Mouse (Mus musculus) adrenal gland, adult 2 months (tissue): ENCODE measurements around the gene Trmt10a. TPM values are rescaled to one million over a fixed set of nuclear protein-coding genes. Genes with fewer than 3 reads are reported as not detected.
"Not testable (repeated sequence)": the region's sequence is repeated elsewhere in the genome, so short reads cannot be mapped to it uniquely, and the experiment has no call there.

Experiments
- DNase-seq: peaks from one replicate; pipeline ENCODE4 v3.0.0; 2021
- polyA plus RNA-seq: library from polyadenylated mRNA; depleted of rRNA; stranded (reverse); fragments of >200 nt; gene quantifications from 2 replicates; pipeline ENCODE4 v1.2.3, GENCODE M21; 2012
- total RNA-seq, 2 experiments: library from RNA; stranded (reverse); gene quantifications; 2 replicates each; pipeline ENCODE4 v1.2.3; 2021

Trmt10a gene
- total and polyA plus RNA-seq, 3 experiments: 1.4 to 11.0 (median 9.8) TPM

DNA sequence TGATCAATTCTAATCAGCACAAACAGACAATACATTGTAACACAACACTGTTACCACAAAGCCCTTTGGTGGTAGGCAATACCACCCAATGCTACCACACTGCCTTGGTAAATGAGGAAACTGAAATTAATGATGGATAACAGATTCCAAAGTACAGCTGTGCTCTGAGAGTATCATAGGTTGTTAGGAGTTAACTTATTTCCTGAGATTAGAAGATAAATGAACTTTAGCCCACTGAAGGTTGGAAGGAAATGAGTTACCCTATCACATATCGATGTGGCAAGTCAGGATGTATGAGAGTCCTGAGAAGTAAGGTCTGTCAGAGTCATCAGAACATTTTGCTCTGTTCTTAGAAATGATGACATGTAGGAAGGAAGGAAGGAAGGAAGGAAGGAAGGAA is 8.7 kb upstream of the Trmt10a start:
- DNase-seq: no peak

DNA sequence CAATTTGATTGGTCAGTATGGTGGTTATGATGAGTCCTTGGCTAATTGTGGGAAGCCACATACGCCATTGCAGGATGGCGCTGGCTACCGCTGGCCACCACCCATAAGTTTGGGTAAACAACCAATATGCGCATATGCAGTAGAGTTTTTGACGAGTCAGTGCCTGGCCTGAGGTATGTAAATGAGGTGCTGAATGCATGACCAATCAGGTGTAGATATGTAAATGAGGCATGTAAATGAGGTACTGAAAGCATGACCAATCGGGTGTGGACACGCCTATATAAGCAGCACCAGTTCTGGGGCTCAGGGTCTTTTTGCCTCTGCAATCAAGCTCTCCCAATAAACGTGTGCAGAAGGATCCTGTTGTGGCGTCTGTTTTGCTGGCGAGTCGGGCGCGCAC is 5.1 kb upstream of the Trmt10a start:
- not testable (repeated sequence) for DNase-seq

DNA sequence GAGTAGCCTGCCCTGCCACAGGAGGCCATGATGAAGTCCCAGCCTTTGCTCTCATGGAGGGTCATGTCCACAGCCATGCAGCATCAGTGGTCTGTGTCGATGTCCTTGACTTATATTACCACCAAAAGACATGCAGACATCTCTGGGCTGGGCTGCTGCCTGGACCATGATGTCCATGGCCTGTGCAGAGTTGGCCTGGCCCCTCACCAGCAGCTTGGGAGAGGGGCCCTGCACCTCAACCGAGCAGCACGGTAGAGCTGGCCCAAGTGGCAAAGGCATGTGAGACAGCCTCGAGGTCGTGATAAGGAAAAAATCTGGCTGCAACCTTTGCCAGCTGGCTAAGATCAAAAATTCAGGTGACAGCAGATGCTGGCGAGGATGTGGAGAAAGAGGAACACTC is 3.6 kb upstream of the Trmt10a start:
- no peak for DNase-seq

DNA sequence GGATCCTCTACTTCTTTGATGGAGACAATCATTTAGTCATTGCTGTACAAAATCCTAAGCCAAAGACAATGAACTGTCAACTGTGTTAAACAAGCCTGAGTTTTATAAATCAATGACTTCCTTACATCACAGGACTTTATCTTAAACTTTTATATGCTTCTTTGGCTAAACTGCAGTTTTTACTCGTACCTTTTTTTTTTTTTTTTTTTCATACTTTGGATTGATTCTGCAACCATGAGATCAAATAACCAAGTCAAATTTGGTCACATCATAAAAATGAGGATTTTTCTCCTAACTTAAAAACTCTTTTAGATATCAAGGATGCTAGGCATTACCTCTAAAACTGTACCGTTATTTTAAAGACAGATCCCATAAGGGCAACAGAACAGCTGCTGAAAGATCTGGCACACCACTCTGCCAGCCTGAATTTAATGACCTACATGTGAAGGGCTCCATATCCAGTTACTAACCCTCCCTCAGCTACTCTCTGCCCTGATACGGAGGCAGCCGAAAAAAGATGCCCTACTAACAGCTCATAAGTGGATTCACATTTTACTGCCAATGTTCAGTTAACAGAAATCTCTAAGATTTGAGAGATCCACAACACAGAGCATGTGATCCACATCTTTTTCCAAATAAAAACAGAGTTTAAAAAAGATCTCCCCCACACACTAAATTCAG is 1.1 kb upstream of the Trmt10a start:
- no peak for DNase-seq

DNA sequence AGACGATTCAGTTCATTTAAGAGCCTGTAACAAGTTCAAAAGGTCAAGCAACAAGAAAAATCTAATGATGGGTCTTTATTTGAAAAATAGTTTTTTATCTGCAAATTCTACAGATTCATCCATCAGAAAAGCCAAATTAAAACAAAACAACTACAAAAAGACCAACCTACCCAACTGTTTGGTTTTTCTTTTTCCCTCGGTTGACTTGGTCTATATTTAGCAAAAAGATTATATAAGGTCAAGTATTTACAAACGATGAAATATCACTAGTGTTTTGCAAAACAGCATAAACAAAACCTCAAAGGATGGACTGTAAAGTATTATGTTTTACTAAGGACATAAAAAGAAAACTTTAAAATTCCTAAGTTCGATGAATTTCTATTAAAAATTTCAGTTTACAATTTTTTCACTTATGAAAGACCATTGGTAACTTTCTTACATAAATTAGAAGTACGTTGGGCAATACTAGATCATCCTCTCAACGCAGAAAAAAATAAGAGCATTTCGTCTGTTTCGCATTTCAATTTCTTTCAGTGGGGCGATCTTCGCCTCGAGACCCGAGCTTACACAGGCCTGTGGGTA is 424 bp upstream of the Trmt10a start:
- DNase-seq: no peak

DNA sequence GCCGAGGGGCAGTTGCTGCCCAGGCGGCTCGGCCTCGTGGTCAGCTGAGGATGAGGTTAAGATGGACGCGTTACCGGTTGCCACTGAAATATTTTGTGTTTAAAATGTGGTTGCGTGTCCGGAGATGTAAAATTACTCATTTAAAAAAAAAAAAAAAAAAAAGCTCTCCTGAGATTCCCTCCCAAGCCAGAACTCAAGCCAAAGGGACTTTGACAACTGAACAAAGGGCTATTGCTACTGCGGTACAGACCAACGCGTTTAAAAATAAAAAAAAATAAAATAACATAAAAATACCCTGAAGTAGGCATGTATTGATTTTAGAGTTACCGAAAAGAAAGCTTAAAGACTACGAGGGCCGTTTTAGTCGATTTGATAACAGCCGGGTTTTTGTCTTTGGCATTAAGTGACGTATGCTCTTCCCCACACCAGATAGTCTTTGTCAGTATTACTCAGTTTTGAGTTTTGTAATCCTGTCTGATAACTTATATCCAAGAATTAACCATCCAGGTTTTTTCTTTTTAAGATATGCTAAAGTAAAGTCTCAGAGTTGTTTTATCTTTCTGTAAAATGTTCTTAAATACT is 903 bp downstream of the Trmt10a start:
- no peak for DNase-seq

DNA sequence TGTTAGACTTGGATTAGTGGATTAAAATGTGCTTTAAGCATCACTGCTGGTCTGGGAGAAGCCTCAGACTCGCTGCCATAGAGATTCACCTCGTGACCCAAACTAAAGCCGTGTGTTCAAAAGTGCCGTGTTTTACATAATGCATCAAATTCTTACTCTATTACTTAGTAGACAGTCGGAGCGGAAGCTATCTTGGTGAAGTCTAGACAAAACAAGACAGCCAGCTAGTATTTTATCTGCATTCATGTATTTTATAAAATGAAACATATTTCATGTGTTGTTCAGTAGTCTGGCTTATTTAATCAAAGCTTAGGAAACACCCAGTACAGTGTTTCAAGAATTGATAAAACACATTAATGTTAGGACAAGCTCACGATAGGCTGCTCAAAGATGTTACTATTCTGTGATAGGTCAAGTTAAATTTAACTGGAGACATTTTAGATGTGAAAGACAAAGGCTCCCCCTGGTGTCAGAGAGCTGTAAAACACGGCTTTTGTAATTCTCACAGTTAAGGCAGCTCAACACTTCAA is 1.5 kb downstream of the Trmt10a start, which contains the start of gene Mttp:
Gene Mttp (minus strand): TSS at position 327 of the 530 bp plus-strand sequence.
- DNase-seq: peak; percentile 77

DNA sequence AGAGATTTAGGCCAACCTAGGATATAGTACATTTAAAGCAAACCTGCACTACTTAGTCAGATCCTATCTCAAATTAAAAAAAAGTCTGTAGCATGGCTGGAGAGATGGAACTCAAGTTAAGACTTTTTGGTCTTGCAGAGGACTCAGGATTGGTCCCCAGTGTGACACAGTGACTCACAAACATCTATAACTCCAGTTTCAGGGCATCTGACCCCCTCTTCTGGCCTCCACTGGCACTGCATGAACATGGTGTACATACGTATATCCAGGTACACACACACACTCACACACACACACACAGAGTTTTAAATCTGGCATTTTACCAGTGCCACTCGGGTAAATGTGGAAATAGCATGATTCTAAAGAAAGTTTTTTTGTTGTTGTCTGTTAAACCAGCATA is 5.6 kb downstream of the Trmt10a start:
- DNase-seq: no peak

DNA sequence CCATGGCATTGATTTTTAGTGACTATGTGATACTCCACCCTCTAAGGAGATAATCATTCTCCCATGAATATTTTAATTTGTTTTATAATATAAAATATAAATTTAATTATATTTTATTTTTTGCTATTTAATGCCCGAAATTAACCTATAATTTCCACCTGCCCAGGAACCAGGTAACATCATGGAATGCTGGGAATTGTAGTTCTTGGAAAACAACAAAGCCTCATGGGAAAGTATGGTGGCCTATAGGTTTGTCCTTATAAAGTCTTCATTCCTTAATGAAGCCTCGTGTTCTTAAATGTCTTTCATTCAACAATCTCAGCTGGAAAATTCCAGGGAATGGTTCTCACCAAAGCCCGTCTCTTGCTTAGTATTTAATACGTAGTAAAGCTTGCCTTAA is 11.8 kb downstream of the Trmt10a start:
- DNase-seq: no peak

DNA sequence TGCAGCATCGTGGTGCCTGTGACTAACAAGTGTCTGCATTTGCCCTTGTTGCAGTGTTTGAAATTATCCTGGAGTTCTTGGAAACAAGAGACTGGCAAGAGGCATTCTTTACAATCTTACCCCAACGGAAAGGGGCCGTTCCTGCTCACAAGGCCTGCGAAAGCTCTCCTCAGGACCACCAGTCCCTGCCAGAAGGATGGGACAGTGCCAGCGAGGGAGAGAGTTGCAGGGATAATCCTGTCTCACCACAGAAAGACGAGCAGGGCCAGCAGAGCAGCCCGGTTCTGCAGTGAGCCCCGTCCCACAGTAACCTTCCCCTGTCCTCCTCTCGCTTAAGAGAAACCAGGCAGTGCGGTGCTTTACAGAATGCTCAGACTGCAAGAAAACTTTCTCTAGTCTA is 13.4 kb downstream of the Trmt10a start:
- no peak for DNase-seq

DNA sequence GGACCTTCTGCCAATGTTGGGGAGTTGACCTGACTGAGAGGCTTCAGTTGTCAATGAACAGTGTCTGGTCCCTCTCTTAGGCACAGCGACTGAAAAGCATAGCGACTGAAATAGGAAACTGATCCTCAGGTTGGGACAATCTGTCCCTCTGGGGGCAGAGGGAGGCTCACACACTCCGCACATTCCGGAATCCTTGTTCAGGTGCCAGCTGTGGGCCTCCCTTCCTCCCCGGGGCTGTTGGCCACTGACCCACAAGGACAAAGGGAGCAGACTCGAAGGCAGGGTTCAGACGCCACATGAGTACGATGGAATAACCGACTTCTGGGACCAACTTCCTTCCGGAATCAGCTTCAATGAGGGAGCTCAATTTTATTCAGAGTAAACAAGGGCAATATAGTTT is 18.4 kb downstream of the Trmt10a start:
- DNase-seq: no peak

DNA sequence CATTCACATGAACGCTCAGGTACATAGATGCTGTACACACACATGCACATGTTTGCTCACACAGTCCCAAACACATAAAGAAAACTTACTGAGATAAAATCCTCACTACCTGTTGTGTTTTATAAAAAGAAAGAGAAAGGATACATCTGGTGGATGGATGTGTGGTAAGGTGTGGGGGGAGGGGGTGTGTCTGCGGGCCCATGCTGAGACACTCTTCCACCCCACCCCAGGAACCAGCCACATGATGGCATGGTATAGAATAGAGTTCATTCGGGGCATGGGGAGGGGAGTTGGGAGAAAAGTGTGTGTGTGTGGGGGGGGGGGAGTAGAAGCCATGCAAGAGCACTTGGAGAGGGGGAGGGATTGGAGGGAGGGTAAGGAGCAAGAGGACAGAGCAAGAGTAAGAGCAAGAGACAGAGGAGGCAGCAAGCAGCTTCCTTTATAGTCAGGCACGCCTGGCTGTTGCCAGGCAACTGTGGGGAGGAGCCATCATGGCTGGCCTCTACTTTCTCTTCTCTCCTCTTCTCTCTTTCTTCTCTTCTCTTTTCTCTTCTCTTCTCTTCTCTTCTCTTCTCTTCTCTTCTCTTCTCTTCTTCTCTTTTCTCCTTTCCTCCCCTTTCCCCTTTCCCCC is 19.4 kb downstream of the Trmt10a start:
- no peak for DNase-seq

DNA sequence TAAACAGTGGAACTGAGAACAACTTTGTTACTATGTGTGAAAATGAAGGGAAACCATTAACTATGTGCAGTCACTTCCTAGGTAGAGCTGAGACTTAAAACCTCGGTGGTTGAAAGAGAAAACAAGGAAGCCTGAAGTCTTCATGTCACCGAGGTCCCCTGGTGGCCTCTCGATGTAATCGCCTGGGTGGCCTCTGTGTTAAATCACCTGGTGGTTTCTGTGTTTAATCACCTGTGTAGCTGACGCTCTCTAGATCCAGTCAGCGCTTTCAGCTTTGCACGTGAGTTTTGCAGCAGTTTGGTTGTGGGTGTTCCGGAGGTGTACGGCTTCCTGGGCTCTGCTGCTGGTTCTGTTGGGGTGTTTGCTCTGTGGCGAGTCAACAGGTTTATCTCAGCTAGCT is 30.0 kb downstream of the Trmt10a start:
- no peak for DNase-seq

DNA sequence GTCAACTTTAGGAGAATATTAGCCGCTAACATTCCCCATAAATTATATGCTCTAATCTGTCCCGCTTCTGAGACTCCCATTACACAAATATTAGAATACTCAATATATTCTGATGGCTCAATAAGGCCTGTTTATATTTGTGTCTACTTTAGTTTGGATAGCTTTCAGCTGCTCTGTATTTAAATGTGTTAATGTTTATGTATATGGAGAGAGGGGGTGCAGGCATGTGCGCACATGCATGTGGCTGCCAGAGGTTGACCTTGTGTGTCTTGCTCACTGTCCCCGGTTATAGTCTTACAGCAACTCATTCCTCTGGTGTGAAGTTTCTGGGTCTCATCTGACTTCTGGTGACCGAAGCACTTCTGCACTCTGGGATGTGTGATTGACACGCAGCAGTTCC is 32.3 kb downstream of the Trmt10a start:
- no peak for DNase-seq

DNA sequence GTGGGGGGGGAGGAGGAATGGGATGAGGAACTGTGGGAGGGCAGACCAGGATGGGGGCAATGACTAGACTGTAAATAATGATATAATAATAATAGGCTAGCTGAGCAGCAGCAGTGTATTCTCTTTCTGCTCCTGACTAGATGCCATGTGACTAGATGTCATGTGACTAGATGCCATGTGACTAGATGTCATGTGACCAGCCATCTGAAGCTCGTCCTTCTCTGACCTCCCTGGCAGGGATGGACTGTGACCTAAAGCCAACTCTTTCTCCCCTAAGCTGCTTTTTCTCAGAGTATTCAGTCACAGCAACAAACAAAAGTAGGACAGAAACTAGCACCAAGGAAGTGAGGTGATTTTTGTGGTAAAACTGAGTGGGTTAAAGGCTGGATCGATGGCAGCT is 38.8 kb downstream of the Trmt10a start:
- DNase-seq: no peak

DNA sequence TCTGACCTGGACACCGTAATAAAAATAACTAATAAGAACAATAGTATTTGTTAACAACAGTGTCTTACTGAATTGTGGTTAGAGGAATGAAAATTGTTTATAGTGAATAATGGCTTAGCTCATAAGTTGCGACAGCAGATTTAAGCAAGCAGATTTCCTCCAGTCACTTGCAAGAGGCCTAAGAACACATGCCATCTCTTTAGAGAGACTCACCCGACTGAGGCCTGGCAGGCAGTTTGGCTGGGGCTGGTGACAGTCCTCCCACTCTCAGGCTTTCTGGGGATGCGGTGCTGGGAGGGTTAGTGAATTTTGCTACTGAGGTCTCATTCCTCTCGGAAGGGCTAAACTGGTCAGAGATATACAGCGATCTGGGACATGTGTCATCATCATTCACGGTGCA is 40.1 kb downstream of the Trmt10a start:
- DNase-seq: no peak

DNA sequence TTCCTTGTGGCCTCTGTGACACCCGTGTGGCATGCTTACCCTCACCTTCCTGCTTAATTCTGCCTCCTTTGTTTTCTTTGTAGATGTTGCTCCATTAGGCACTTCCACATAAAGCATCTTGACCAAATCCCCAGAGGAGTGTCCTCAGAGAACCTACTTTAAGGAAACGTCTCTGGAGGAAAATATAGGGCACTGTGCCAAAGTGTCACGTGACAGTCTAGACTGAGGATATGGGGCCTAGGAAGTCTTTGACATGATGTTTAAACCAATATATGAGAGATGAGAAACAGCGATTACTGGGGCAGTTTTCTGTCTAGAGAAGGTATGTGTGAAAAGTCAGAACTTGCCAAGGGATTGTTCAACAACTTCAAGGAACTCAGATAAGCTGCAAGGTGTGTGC is 42.0 kb downstream of the Trmt10a start:
- DNase-seq: no peak

DNA sequence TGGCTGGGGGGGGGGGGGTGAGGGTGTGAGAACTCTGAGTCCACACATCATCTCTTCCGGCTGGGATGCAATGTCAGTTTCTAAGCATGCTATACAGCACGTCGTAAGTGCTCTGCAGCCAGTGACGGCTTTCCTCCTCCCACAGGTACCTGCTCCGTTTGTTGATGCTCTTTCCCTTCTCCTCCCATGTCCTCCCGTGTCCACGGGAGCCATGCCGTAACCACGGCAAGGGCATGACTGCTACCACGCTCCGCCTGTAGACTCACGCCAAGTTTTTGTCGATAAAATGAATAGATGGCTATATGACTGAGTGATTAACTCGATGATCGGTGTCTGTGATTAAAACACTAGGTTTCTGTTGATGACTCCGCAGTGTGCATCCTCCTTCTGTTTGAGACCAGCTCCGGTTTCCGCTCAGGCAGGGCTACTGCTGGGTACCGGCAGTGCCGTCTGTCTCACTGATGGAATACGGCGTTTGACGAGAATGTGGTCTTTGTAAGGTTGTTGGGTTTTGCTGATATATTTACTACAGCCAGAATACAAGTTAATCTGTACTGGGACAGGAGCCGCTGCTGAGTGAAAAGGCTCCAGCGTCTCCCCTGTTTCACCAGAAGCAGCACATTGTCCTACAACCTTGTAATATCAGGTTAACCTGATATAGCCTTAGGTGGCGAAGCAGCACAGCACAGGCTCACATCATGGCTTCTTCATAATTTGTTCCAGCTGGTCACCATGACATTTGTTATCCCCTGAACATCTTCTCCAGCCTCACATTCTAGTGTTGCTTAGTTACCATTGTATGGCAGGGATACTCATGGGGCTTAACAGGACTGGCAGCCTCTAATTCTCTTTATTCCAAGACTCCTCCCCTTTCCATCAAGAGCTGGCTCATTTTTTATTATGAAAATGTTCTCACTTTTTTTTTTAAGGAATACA is 43.0 kb downstream of the Trmt10a start:
- no peak for DNase-seq

DNA sequence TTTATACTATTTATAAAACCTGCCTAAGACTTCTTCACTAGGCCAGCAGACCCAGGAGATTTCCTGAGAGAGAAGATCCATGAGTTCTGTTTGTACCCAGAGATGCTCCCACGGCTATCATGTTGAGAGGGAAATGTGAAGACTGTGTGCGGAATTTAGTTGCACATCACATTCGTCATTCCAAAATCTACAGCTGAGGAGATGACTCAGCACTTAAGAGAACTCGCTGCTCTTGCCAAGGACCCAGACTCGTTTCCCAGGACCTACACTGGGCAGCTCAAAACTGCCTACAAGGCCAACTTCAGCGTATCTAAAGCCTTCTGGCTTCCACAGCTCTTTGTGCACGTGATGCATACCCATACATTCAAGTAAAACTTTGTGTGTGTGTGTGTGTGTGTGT is 49.0 kb downstream of the Trmt10a start:
- DNase-seq: peak; percentile 68

DNA sequence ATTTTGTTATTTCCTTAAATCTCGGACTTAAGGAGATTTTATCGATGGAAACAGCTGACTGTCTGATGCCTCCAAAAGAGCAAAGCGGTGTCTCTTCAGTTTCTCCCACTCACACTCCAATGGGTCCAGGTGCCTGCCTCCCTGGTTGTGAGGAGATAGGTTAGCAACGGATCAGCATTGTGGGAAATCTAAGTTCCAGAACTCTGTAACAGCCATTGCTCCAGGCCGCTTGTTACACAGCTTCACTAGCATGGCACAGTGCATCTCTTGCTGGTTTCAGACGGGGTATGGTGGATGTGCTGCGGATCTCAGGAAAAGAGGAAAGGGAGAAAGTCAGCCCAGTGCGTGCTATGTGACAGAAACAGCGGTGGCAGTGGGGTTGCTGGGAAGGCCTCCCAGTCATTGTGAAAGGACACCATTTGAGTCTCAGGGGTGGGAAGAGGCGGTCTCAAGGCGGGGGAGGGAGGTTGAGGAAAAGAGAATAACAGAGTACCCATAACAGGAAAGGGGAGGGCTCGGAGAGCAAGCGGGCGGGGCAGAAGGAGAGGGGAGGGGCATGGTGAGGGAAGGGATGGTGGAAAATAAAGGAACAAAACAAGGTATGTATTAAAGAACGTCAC is 50.5 kb downstream of the Trmt10a start, which contains the start of gene 4930579F01Rik:
Gene 4930579F01Rik (minus strand): TSS at position 143 of the 620 bp plus-strand sequence.
- DNase-seq: no peak

DNA sequence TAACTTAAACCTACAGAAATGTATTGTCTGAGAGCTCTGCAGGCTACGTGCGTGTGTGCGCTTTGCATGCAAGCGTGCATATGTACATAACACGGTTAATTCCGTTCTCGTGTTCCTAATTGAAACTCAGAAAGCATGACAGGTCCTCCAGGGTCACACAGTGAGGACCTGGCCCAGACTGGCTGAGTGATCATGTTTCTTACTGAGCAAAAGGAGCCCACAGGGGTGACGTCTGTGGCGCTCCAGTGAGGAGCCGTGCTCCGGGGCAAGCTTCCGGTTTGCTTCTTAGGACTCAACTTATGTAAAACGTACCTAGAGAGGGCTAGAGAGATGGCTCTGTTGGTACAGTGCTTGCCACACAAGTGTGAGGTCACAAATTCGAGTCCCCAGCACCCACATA is 53.8 kb downstream of the Trmt10a start:
- no peak for DNase-seq
